Mouse (Mus musculus) ZHBTc4 (cell line): Measurements from ENCODE around the gene Commd3.

Experiments
- DNase-seq: peaks from one replicate; pipeline ENCODE4 v3.0.0-alpha.2; 2011; ENCODE audit warnings: low read depth, low spot score

Commd3 gene

GRCm38 (mm10) chr2:18672133-18672765 lies at the start of gene Commd3:
Gene Commd3, plus strand, starts transcription at chr2:18672384.
- peak; percentile 92 for DNase-seq

DNA sequence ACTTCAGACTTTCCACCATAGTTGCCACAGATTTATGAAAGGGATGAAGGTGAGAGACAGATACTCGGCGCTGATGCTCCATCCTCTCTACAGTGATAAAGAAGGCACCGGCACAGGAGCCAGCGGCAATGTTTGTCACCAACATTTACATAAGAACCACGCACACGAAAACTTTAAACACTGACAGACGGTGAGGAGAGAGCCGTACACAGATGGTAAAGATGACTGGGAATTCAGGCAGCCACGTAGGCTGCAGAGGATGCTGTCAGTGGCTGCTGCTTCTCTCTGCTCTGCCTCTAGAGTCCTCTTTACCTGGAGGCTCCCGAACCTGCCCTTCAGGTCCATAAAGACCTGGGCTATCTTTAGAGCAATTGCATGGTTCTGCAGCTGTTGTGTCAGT lies 49.0 kb upstream of the Commd3 start:
- no peak for DNase-seq

DNA sequence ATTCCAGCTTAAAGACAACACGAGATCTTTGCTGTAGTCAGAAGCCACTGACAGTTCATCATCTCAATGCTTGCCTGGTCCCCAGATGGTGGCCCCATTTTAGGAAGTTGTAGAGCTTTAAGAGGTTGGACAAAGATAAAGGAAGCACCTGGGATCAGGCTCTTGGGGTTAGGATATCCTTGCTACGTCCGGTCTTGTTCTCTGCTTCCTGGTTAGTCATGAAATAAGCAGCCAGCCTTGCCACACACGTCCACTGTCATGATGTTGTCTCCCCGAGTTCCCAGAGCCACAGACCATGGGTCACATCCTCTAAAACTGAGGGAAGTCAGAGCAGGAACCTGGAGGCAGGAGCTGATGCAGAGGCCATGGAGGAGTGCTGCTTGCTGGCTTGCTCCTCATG lies 41.6 kb upstream of the Commd3 start:
- DNase-seq: no peak

DNA sequence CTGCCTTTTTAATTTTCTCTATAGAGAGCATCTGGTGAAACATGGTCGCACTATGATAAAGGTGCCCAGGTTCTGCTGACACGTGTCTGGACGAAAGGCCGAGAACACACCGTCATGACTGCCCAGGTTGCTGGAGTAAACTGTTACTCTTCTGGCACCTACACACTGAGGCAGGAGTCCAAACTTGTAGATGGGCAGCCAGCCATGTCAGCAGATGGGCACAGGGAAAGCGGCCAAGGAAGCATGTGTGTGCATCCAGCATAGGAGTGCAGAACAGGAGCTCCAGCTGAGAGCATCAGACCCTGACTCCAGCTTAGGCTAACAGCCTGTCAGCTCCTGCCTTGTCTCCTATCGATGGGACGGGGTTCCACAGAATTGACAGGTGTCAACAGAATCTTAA lies 37.1 kb upstream of the Commd3 start:
- DNase-seq: no peak

DNA sequence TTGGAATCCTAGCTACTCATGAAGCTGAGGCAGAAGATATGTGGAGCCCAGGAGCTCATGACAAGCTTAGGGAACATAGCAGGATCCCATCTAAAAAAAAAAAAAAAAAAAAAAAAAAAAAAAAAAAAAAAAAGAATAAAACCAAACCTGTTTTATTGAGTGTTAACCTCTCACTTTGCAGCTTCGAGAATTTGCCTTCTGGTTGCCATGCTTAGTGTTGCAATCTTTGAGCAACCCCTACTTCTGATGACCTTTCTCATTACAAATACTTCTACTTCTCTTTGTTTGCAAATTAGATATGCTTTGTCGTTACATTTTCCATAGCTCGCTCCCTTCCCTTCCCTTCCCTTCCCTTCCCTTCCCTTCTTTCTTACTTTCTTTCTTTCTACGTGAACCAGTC lies 23.6 kb upstream of the Commd3 start:
- no peak for DNase-seq

DNA sequence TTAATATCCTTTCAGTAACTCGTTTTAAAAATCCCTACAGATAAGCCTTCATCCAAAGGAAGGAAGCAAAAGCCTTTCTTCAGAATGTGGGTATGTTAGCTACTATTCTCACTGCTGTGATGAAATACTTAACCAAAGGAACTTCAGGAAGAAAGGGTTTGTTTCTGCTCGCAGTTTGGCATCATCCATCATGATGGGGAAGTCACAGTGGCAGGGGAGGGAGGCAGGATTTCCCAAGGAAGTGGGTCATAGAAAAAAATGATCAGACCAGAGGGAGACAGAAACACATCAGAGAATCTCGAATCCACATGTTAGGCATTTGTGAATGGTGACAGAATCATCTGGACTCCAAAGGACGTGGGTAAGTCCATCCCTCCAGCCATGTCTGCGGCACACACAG lies 17.4 kb upstream of the Commd3 start:
- DNase-seq: no peak

DNA sequence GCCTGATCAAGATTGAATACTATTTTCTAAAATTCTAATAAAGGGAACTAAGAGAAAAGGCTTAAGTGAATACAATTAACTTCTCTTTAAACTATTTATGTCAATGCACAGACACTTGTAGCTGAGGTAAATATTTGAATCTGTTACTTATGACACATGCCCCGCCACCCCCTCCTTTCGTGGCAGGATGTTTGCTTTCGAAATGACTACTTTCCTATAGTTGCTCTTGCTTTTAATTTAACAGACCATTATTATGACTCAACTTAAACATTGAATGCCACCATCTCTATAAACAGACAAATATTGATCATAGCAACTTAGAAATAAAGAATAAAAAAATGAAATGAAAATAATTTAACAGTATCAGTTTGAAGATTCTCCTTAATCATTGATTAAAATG lies 8.2 kb upstream of the Commd3 start:
- no peak for DNase-seq

GRCm38 (mm10) chr2:18671041-18671440 lies 1.1 kb upstream of the Commd3 start:
- DNase-seq: no peak

DNA sequence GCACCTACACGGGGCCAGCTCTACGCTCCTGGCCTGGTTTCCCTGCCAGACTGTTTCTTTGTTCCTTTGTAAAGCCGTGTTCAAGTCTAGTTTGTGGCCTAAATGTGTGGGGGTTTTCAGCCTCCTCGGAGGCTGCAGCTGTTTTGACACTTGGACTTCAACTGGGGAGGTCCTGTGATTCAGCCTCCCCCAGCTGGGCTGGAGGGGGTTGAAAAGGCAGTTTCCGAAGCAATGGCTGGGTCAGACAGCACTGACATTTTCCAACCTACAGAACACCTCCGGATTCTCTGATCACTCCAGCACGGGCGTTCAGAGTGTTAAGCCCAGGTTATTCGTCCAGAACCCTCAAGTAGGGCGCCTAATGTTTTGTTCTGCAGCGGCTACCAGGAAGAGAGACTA lies 581 bp downstream of the Commd3 start:
- peak; percentile 60 for DNase-seq

GRCm38 (mm10) chr2:18673766-18674165 lies 1.6 kb downstream of the Commd3 start:
- peak; percentile 28 for DNase-seq

DNA sequence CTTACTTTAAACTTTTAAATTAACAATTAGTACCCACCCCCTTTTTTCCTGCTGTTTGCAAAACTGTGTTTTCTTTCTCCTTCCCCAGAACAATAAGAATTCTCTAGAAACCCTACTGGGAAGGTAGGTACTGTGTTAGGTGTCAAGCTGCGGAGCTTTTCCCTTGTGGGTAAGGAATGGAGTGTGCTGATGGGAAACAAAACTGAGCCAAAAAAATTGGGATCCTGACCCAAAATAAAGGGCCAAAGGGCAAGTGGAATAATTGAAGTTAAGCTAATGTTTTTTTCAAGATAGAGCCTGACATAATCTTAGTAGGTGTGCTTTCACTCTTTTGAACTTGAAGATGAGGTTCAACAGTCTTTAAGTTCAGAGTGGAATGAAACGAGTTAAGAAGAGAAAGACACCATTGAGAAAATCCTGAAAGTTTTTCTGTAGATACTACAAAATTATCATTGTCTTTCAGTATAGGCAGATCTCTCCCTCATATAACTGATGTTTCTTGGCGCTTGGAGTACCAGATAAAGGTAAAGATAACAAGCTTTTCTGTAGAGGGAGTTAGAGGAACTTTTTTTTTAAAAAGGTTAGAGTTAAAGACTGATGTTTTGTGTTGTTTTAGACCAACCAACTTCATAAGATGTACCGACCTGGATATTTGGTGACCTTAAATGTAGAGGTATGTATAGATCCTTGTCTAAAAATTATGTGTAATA lies 2.2 kb downstream of the Commd3 start:
- peak; percentile 13 for DNase-seq

GRCm38 (mm10) chr2:18675681-18676456 lies 3.7 kb downstream of the Commd3 start:
- peak; percentile 45 for DNase-seq

DNA sequence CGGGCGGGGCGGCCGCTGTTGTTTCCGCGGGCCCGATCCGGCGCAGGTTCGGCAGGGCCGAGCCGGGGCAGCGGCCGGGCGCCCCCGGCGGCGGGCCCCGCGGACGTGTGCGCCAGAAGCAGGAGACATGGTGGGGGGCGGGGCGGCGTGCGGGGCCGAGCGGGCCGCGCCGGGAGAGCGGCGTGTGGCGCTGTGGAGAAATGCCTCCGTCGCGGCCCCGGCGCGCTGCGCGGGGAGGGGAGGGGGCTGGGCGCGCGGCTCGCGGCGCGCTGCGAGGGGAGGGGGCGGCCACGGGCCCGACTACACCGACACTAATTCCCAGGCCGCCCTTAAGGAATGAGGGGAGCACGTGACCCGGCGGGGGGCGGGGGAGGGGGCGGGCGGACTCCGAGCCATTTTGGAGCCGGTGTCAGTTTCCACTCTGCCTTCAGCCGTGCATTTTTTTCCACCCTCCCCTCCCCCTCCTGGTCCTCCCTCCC lies 4.3 kb downstream of the Commd3 start:
- peak; percentile 89 for DNase-seq

- peak; percentile 74 for DNase-seq
Measured at GRCm38 (mm10) chr2:18676936-18677491, 4.8 kb downstream of the Commd3 start, which contains the start of gene Bmi1. Gene Bmi1, plus strand, starts transcription at chr2:18677018.

- peak; percentile 69 for DNase-seq
Measured at GRCm38 (mm10) chr2:18677631-18678471, 5.7 kb downstream of the Commd3 start.

GRCm38 (mm10) chr2:18679701-18680100 lies 7.5 kb downstream of the Commd3 start:
- no peak for DNase-seq

DNA sequence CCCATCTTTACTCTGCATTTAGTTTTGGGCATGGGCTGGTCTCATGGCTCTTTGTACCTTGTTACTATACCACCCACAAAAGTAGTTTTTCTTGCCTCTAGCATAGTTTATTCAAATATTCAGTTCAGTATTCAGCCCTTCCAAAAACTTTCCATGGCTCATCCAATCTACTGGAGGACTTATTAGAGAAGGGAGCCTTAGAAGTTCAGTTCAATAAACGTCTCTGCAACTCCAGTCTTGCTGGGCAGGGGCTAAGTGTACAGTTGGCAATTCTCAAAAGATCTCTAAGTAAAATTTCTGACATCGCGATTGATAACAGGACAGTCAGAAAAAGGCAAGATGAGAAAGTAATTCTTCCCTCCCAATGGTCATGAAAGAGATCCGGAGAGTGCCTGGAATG lies 8.3 kb downstream of the Commd3 start:
- DNase-seq: no peak

DNA sequence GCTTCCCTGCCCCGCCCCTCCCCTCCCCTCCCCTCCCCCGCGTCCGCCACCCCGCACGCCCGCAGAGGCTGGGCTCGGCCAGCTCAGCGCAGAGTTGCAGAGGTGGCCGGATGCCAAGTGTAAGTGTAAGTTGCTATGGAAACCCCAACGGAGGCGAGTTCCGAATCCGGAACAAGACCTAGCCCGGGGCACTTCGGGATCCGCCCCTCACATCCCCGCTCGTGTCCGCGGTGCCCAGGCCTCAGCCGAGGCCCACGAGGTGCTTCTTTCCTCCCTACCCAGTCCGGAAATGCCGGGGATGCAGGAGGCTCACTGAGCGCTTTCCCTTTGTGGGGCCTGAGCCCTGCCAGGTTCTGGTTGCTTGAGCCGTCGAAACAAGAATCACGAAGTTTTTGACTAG lies 8.8 kb downstream of the Commd3 start:
- DNase-seq: peak; percentile 51

DNA sequence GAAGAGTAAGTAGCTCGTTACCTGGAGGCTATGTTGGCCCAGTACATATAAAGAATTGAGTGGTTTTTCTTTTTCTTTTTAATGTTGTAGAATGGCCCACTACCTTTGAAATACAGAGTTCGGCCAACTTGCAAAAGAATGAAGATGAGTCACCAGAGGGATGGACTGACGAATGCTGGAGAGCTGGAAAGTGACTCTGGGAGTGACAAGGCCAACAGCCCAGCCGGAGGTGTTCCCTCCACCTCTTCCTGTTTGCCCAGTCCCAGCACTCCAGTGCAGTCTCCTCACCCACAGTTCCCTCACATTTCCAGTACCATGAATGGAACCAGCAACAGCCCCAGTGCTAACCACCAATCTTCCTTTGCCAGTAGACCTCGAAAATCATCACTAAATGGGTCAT lies 11.9 kb downstream of the Commd3 start:
- DNase-seq: no peak

GRCm38 (mm10) chr2:18686386-18686785 lies 14.2 kb downstream of the Commd3 start:
- DNase-seq: no peak

DNA sequence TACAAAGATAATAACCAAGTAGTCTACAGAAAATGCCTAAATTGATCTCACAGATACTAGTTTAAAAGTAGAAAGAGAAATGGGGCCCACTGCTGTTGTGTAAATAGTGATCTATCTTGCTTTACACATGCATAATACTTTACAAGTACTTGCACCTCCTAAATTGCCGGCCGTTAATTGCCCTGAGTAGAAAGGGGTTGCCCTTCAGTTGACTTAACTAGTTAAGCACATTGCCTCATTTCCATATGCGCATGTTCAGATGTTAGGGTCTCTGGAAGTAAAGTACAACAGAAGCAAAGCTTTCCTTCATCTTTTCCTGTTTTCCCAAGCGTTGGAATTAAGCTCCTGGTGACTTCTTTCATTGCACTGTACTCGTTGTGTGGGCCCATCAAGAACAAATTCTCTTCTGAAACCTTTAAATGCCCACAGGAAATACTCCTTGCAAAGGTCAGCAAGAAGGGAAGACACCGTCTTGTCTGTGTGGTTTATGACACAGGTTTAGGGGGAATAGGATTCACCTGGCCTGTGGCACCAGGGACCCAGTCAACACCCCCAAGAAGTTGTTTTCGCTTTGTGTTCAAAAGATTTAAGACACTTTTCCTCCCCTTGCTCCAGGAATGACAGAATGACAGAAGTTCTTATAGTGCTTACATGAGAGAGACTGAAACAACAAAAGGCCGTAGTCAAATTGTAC lies 14.8 kb downstream of the Commd3 start:
- DNase-seq: peak; percentile 19
